Mouse (Mus musculus) telencephalon, adult 2 months (tissue): ENCODE data around the gene Toe1.

ENCODE experiments used
- DNase-seq: peaks from one replicate; pipeline ENCODE4 v3.0.0-alpha.2; 2011; ENCODE audit warnings: low read depth, low spot score

Gene Toe1

DNA sequence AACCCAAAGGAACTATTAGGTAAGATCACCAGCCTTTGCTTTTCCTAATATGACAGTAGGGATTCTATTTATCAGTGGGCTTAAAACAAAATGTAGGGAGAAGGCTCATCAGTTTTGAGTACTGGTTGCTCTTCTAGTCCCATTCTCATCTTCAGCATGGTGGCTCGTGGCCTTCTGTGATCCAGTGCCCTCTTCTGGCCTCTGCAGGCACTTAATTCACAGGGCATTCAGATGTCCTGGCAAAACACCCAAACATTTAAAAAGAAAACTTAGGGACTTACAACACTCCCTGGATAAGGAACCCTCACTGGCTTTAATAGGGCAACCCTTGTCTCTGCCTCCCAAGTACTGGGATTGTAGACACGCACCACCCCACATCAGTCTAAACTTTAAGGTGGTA, 13.2 kb downstream of the Toe1 start:
- no peak for DNase-seq

DNA sequence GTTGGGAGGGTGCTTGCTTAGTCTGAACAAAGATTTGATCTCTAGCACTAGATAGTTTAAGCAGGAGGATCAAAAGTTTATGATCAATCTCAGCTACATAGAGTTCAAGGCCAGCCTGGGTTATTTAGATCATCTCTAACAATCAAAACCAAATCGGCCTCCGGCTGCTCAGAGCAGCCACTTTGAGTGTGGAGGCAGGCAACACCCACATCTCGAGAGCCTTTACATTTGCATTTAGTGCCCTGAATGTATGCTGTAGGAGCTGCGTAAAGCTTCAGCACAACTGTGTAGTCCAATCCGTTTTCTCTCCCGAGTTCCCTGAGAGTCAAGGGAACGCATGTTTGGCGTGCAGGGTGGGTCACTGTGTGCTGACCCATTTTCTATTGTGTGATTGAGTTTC, 15.0 kb downstream of the Toe1 start:
- no peak for DNase-seq

DNA sequence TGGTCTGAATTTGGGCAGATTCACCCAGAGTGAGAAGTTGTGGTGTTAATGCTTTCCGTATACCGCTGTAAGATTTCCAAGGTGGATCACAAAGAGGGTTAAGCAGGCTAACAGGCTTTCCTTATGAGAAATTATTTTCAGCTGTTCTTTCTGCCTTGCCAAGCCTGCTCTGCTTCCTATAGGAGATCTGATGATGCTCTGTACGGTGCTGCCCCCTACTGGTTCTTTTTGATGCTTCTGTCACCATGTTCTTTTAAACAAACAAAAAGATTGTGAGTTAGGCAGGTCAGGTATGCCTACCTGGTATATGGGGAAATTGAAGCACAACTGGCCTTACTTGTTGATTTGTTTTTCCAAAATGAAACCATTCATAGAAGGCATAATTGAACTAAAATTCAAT, 18.5 kb downstream of the Toe1 start:
- DNase-seq = peak; percentile 82

DNA sequence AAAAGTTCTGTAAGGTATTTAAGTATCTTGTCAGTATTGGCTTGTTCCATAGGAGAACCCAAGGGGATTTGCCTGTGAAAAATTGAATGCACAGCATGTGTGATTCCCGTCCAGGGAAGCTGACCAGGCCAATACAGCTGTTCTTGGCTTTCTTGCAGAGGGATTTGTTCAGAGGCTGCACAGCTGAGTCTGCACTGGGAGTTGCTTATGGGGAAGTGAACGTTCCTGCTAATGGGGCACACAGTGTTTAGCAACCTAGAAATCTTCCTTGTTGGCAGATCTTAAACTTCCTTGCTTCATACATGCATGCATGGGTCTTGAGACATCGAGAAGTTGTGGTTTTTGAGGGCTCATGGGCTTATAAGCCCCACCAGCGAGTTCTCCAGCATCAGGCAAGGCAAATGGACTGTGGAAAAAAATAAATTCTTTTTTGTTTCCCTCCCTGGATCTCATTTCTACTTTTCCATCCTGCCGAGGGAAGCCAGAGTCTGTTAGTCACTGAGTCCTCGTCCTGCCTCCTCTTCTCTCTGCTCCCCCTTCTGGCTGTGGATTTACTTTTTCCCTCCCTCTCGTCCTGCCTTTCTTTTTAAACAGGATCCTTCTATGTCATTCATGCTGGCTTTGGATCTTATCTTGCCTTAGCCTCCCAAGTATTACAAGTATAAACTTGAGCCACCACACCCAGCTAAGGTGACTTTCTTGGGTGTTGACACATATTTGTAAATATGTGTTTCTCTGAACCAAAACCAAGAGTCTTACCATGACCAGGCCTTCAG, 19.3 kb downstream of the Toe1 start:
- DNase-seq = no peak

DNA sequence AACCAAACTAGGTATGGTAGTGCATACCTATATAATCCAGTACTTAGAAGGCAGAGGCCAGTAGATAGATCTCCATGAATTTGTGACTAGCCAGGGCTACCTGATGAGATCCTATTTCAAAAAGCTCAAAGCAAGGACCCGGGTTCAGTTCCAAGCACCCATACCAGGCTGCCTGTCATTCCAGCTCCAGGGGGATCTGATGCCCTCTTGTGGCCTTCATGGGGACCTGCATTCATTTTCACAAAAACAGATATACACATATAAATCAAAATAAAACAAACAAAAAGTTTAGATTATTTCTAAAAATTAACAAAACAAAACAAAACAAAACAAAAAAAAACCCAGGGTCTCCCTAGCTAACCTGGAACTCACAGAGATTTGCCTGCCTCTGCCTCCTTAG, 20.9 kb downstream of the Toe1 start:
- DNase-seq = no peak

DNA sequence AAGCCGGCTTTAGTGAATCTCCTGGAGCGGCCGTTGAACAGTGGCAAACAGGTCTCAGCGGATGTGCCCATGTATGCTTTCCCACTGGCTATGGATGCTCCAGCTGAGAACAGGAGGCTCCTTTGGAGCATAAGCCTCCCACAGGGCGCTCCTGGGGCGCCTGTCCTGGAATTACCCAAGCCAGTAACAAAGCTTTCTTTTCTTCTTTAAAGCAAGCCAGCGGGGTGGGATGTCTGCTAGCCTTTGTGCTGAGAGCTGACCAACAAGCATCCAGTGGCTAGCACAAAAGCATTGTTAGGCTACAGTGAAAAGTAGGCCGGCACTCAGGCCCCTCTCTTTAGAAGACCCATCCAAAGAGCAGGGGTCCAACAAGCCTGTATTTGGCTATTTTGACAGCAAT, 25.3 kb downstream of the Toe1 start:
- peak; percentile 39 for DNase-seq

DNA sequence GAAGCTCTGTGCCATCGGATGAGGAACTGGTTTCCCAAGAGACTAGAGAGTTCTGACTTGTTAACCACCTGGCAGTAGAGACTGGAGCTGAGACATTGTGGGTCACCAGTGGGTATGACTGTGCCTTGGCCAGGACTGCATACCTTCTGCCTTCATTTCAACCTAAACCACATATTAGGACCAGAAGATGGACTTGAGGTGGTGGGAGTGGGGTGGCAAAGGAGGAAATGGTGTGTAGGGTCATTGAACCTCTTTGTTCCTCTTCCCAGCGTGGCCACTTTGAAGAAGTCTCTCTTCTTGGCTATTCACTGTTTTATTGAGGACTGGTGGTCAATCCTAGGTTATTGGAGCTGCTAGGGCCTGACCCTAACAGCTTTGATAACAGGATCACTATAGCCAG, 26.1 kb downstream of the Toe1 start:
- no peak for DNase-seq

DNA sequence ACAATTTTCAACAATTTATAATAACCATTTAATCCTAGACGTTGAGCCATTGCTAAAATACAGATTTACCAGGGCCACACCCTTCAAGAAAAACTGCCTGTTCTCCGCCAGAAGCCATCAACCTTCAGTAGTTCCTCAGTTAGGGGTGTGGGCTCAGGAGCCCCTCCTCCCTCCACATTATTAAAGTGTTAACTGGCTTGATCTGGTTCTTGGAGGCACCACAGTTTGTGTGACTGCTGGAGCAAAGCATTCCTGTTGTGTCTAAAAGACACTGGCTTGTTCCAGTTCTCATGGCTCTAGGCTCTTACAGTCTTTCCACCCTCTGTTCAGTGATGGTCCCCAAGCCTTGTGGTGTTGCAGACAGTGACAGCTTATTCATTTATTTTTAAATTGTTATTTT, 26.9 kb downstream of the Toe1 start:
- DNase-seq = no peak

DNA sequence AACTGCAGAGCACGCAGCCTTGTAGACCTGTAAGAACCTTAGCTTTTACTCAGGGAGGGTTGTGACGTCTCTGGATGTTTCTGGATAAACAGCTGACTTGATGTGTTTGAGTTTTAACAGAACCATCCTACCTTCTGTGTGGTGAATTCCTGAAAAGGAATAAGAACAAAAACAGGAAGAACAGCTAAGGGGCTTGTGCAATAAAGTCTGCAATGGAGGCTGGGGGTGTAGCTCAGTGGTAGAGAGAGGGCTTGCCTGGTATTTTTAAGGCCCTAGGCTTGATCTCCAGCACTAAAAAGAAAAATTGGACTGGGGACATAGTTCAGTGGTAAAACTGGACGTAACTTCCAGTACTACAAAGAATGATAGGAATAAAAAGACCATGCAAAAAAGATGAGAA, 30.4 kb downstream of the Toe1 start:
- DNase-seq = no peak

DNA sequence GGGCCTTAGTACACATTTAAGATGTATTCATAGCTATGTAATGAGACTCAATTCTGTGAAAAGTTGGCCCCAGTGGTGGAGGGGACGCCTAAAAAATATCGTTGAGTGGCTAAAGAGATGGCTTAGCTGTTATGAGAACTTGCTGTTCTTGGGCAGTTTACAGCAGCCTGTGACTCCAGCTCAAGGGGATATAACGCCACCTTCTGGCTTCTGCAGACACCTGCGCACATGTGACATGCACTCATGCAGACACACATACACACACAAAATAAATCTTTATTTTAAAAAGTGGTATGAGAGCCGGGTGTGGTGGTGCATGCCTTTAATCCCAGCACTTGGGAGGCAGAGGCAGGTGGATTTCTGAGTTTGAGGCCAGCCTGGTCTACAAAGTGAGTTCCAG, 31.0 kb downstream of the Toe1 start:
- no peak for DNase-seq

DNA sequence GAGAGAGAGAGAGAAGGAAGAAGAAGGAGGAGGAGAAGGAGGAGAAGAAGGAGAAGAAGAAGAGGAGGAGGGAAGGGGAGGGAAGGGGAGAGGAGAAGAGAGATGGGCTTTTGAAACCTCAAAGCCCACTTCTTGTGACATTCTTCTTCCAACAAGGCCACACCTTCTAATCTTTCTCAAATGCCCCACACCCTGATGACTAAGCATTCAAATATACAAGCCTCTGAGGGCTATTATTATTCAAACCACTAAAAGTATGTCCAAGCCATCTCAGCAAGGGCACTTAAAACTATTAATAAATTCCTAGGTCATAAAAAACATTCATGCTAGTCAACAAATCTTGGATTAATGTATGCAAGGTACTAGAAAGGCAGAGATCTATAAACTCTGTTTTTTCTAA, 38.4 kb downstream of the Toe1 start:
- DNase-seq = no peak

DNA sequence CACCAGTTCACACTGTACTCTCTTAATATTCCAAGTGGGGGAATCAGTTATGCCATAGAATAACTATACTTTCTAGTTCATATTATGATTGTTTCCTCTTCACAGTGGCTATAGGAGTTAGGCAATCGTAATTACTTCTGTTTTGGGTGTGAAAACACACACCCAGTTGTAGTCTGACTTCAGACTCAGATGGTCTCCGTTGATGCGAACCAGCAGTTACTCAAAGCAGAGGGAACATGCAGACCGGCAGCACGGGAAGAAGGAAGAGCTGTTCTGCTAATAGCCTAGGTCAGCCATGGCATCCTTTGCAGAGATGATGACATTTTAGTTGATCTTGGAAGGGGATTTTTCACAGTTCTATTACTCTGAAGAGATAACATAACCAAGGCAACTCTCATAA, 38.9 kb downstream of the Toe1 start:
- DNase-seq = no peak

DNA sequence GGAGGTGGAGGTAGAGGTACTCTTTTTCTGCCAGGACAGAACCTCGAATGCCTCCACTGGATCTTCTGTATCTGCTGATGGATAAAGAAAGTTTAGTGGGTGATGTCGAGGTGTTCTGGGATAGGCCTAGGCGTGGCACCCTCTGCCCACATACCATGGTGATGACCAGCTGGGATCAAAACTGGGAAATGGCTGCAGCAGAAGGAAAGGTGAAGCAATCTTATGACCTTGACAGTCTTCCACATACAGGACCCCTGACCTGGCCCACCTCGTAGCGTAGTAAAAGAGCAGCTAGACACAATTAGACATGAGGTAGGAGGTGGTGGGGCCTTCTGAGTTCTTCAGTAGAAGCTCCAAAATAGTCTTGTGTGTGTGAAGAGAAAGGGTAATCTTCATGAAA, 43.4 kb downstream of the Toe1 start:
- DNase-seq = no peak

DNA sequence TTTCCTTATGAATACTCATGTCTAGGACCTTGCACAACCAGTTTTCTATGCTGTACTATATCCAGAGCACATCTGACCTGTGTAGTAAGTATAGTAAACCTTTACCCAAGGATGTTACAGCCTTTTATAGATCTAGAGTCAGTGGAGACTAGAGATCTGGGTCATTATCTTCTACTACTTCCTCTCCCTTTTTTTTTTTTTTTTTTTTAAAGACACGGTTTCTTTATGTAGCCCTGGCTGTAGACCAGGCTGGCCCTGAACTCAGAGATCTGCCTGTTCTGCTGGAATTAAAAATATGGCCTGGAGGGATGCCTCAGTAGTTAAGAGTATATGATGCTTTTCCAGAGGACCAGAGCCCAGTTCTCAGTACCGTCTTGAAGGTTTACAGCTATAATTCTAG, 45.5 kb downstream of the Toe1 start:
- no peak for DNase-seq

DNA sequence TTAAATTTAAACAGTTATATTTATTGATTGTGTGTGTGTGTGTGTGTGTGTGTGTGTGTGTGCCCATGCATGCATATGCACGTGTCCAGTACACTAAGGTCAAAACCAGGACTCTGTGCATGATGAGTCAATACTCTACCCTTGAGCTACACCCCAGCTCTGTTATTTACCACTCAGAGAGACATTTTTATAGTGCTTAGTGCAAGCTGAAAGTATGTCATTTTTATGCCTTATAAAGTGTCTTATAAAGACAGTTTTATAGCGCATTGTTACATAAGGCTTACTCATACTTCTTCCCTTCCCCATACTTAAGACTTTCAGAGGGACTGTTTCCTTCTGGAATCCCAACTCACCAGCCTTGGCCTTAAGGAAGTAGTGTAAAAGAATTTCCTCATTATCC, 57.7 kb downstream of the Toe1 start:
- no peak for DNase-seq
